Mouse (Mus musculus) urinary bladder, postnatal 10 days (tissue): ENCODE measurements around the gene Olfr444.

Source experiments
- DNase-seq: peaks from one replicate; pipeline ENCODE4 v3.0.0; 2022; ENCODE audit warnings: low spot score

Gene Olfr444

DNA sequence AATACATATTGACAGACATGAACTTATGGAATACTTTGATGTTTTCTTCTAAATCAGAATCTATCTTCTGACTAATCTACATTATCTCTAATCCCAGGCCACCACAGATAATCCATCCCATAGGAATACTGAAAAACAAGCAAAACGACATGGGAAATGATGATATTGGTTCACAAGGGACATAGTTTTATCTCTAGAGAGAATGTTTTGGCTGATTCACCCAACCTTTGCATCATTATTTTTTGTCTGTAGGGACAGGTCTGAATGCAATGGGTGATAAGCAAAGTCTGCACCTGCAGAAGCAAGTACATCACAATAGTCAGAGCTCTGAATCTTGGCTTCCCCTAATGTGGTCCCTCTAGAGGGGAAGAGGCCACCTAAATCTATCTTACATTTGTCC is at the start of gene Olfr444:
Gene Olfr444, plus strand, starts transcription at position 301 of the 400 bp plus-strand sequence.
- DNase-seq, result no peak

DNA sequence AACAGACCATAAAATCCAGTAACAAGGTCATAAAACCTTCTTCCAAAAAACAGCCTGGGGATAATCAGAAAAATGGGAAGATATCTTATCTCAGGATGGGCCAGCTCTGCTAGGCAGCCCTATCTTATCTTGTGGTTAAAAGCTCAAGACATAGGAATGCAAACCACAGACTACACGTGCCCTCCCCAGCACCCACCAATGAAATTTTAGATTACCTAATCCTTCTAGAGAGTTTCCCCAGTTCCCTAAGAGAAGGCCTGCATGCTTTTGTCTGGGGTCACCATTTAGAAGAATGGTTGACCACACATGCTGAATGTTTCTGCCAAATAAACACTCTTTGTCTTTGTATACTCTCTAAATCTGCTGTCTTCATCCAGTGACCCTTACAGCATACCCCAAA is 48.5 kb upstream of the Olfr444 start:
- no peak for DNase-seq

DNA sequence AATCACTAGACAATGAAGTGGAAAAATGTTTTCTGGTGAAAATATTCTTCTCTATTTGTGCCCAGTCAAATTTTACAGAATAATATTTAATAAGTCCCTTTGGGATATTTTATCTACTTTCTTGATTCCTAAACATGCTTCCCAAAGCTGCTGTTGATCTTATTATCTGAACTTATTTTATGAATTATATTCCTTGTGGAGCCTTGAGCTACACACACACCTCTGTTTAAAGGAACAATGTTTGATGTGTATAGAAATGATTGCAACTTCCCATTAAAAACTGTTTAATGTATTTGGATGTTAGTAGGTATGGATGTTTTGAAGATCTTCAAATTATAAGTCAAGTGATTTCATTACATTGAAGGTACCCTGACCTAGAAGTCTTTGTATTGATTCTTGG is 40.3 kb upstream of the Olfr444 start, which contains the start of gene Olfr447:
Gene Olfr447, plus strand, starts transcription at position 301 of the 400 bp plus-strand sequence.
- DNase-seq, result no peak

DNA sequence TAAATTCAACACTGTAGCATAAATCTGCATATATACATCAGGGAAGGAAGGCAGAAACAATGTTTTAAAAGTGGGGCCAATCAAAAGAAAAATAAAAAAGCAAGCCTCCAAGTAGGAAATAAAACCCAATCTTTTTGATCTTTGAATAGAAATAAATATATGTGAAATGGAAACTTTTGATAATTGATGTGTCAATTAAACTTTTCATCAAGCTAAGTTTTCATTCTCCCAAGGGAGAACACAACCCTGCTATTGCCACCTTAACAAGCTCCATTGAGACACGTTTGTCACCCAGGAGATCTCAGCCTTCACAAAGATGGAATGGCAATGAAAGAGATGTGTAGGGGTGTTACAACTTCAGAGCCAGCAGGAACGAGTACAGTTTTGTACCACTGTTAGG is 27.8 kb upstream of the Olfr444 start, which contains the start of gene Olfr446:
Gene Olfr446, plus strand, starts transcription at position 301 of the 400 bp plus-strand sequence.
- DNase-seq, result no peak

DNA sequence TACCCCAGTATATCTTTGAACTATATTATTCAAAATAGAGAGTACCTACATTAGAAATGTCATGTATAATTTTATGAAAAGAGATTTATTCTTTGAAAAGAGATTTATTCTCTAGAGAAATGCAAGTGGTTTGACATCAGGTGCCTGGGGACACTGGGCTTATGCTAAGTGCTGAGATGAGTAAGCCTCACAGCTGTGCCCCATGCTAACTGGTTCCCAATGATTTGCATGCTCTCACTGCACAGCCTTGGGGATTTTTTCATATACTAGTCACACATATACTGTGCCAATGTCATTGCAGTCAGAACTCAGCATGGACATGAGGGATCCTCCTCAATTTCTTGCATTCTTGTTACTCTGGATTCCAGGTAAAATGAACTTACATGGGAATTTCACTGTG is 31.5 kb downstream of the Olfr444 start:
- DNase-seq, result no peak
